Mouse (Mus musculus): ENCODE data around the gene Cfi.

GRCm38 (mm10) chr3:129886430-129886829, 50.7 kb downstream of the Cfi start:
- TF ChIP-seq CTCF (IDR thresholded peaks at IDR 0.05; ENCODE audit: borderline replicate concordance, extremely low read depth, insufficient read depth, insufficient read length) (no peak), POLR2A (IDR thresholded peaks at IDR 0.05; ENCODE audit: borderline replicate concordance, extremely low read depth, insufficient read depth, insufficient read length, poor library complexity, severe bottlenecking) (no peak)
